Mouse (Mus musculus) cortical plate, adult 2 months (tissue): Measurements from ENCODE around the gene Mtx1. TPM values are rescaled to one million over a fixed set of nuclear protein-coding genes. Genes with fewer than 3 reads are reported as not detected.
A peak's percentile ranks its signal among the peaks of the same experiment; 100 is the strongest.

Experiments used
- H3K27ac ChIP-seq: fragments of 200-500 bp; 2 replicates; pipeline ENCODE4 v1.5.1; 2012; ENCODE audit warnings: low read length, control low read depth, inconsistent platforms; ENCODE audit not compliant: insufficient read depth
- H3K4me1 ChIP-seq: fragments of 200-500 bp; 2 replicates; pipeline ENCODE4 v1.6.1; 2011; ENCODE audit warnings: low read length; ENCODE audit not compliant: control insufficient read depth, insufficient read depth
- H3K4me3 ChIP-seq: fragments of 200-500 bp; 2 replicates; pipeline ENCODE4 v1.5.1; 2011; ENCODE audit warnings: mild to moderate bottlenecking, low read length, control low read depth; ENCODE audit not compliant: insufficient read depth
- CTCF ChIP-seq: fragments of 200-500 bp; IDR thresholded peaks from 2 replicates; pipeline ENCODE4 v1.5.1; 2011; ENCODE audit warnings: mild to moderate bottlenecking, control low read depth, low read length; ENCODE audit not compliant: insufficient read depth; ENCODE audit errors: extremely low read depth
- POLR2A ChIP-seq: fragments of 200-500 bp; IDR thresholded peaks from 2 replicates; pipeline ENCODE4 v1.6.1; 2011; ENCODE audit warnings: mild to moderate bottlenecking, low read length, control low read depth; ENCODE audit not compliant: insufficient read depth; ENCODE audit errors: extremely low read depth
- polyA plus RNA-seq: library from polyadenylated mRNA; depleted of rRNA; stranded (reverse); fragments of >200 nt; gene quantifications from 2 replicates; pipeline ENCODE4 v1.2.3, GENCODE M21; 2012

The Mtx1 gene
- polyA plus RNA-seq, 1 experiment = 132 TPM

DNA sequence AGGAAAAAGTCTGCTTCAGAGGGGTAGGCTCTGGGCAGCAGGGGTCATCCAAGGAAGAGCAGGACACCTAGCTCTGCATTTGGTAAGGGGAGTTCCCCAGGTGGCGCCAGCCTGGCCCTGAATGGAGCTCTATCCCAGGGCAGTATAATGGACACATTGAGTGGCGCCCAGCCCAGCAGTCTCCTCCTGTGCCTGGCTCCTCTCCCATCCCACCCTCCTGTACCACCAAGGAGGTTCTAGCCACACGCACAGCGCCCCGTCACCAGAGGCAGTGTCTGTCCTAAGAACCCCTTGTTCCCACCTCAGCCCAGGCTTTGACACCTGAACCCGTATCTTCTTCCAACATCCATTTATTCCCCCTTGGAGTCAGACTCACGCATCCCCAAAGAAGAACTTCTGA, 17.2 kb downstream of the Mtx1 start:
- Histone ChIP-seq H3K4me1 (0 out of 2 replicates have a peak, but pooled peaks cover 2% of the 10 kb centered on the region), H3K4me3 (no peak overlapping the region), H3K27ac (no peak overlapping the region)
- TF ChIP-seq POLR2A = peak; percentile 20; the same call in 1 of the 2 replicates
- no peak for TF ChIP-seq CTCF

GRCm38 (mm10) chr3:89208736-89209135, 18.2 kb downstream of the Mtx1 start:
- Histone ChIP-seq H3K27ac (no peak overlapping the region), H3K4me3 (no peak overlapping the region), H3K4me1 (0 out of 2 replicates have a peak, but pooled peaks cover 2% of the 10 kb centered on the region)
- TF ChIP-seq CTCF (no peak), POLR2A (peak; percentile 3; the same call in 1 of the 2 replicates)

DNA sequence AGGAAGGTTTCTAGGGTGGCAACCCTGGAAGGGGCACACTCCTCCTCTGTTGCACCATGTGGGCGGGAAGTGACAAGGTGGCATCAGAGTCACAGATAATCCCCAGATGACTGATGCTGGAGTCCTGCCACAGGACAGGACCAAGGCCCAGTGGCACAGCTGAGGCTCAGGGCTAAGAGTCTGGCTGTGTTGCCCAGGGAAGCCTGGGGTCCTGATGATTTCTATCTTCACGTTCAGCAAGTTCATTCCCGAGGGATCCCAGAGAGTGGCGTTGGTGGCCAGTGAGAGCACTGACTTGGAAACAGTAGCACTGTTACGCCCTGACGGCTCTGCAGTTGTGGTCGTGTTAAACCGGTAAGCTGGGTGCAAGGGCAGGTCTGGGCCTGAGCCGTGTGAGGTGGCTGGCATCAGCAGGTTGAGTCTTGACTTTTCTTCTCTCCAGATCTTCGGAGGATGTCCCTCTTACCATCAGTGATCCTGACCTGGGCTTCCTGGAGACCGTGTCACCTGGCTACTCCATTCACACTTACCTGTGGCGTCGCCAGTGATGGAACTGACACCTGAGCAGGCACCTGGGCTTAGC, 18.7 kb downstream of the Mtx1 start:
- no peak overlapping the region for H3K4me3 ChIP-seq
- H3K27ac ChIP-seq = no peak overlapping the region
- 0 out of 2 replicates have a peak, but pooled peaks have one; percentile 7 for TF ChIP-seq POLR2A
- no peak for TF ChIP-seq CTCF
- 0 out of 2 replicates have a peak, but pooled peaks cover 2% of the 10 kb centered on the region for H3K4me1 ChIP-seq

GRCm38 (mm10) chr3:89206695-89207094, 20.2 kb downstream of the Mtx1 start:
- Histone ChIP-seq H3K4me1 (no peaks in the 10 kb centered on the region), H3K27ac (no peak overlapping the region), H3K4me3 (no peak overlapping the region)
- TF ChIP-seq CTCF = no peak

GRCm38 (mm10) chr3:89206079-89206478, 20.8 kb downstream of the Mtx1 start:
- TF ChIP-seq CTCF = no peak
- no peak for TF ChIP-seq POLR2A
- Histone ChIP-seq H3K4me3 (no peak overlapping the region), H3K4me1 (no peaks in the 10 kb centered on the region), H3K27ac (no peak overlapping the region)

DNA sequence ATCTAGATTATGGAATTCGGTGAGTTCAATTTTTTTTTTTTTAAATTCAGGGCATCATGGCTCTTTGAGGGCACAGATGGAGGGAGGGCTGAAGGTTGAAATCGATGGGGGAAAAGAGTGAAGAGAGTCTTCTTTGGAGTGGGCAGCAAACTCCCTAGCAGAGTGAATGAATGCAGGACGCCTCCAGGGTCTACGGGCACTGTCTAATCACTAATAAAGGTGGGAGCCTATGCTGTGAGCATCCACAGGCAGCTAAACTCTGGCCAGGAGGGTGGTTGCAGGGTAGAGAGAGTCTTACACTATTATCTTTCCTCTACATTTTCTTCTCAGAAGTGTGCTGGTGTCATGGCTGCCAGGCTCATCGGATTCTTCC, 23.8 kb downstream of the Mtx1 start:
- H3K4me1 ChIP-seq = no peaks in the 10 kb centered on the region
- H3K4me3 ChIP-seq = peak overlapping the region; percentile 44
- TF ChIP-seq CTCF (no peak), POLR2A (no peak)
- H3K27ac ChIP-seq = no peak overlapping the region

- H3K27ac ChIP-seq = no peak within 1 kb of the TSS
- H3K4me3 ChIP-seq = peak within 1 kb of the TSS; percentile 44
- TF ChIP-seq CTCF = no peak
- TF ChIP-seq POLR2A = peak; percentile 64
- H3K4me1 ChIP-seq = no peaks in the 10 kb centered on the region
Observed at GRCm38 (mm10) chr3:89202253-89203141, 24.4 kb downstream of the Mtx1 start, which contains the start of gene Gba. Gene Gba, plus strand, starts transcription at chr3:89202928.

DNA sequence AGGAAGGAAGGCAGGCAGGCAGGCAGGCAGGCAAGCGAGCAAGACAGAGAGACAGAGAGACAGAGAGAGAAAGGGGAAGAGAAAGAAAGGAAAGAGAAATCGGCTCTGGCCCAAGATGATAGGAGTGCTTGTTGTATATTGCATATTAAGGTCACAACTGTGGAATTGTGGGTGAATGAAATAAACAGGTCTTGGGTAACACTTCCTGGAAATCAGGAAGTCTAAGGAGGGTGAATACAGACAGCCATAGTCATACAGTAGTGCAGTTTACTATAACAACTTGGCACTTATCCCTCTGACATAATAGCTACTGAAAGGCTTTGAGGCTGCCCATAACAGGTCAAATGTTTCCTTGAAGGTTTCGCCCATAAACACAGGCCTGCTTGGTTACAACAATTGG, 27.0 kb downstream of the Mtx1 start:
- H3K4me1 ChIP-seq = no peaks in the 10 kb centered on the region
- no peak for TF ChIP-seq CTCF
- no peak for TF ChIP-seq POLR2A
- no peak overlapping the region for H3K4me3 ChIP-seq
- H3K27ac ChIP-seq = no peak overlapping the region

GRCm38 (mm10) chr3:89195979-89196877, 30.7 kb downstream of the Mtx1 start:
- H3K4me3 ChIP-seq = peak overlapping the region; percentile 40
- peak; percentile 84 for TF ChIP-seq POLR2A
- peak; percentile 61 for TF ChIP-seq CTCF

GRCm38 (mm10) chr3:89193853-89194252, 33.0 kb downstream of the Mtx1 start:
- Histone ChIP-seq H3K4me1 (no peaks in the 10 kb centered on the region), H3K27ac (no peak overlapping the region), H3K4me3 (no peak overlapping the region)
- no peak for TF ChIP-seq POLR2A
- 0 out of 2 replicates have a peak, but pooled peaks have one; percentile 7 for TF ChIP-seq CTCF

More at GRCm38 (mm10) chr3:89195979-89196877, 30.7 kb downstream of the Mtx1 start:
- no peak overlapping the region for H3K27ac ChIP-seq
- H3K4me1 ChIP-seq = no peaks in the 10 kb centered on the region
